Mouse (Mus musculus) layer of hippocampus, adult 8-10 months (tissue): Measurements from ENCODE around the gene Pla2r1. TPM values are rescaled to one million over a fixed set of nuclear protein-coding genes. Genes with fewer than 3 reads are reported as not detected.

Experiments used
- DNase-seq, 2 experiments: peaks; one replicate each; pipeline ENCODE4 v3.0.0; 2022; ENCODE audit warnings: low spot score in 2 of 2
- total RNA-seq, 4 experiments: library from RNA; stranded (reverse); gene quantifications; 2 replicates each; pipeline ENCODE4 v1.2.4; 2022

The Pla2r1 gene
- total RNA-seq, 4 experiments from 2014 or later = 0.56 to 1.0 (median 0.85) TPM

GRCm38 (mm10) chr2:60407387-60407786 lies 145.7 kb downstream of the Pla2r1 start:
- no peak for DNase-seq

GRCm38 (mm10) chr2:60405431-60405830 lies 147.7 kb downstream of the Pla2r1 start:
- DNase-seq = no peak

GRCm38 (mm10) chr2:60404763-60405162 lies 148.3 kb downstream of the Pla2r1 start:
- DNase-seq = no peak

- DNase-seq = no peak
These were observed 151.4 kb downstream of the Pla2r1 start for GRCm38 (mm10) chr2:60401694-60402093.

GRCm38 (mm10) chr2:60393786-60394185 lies 159.3 kb downstream of the Pla2r1 start:
- no peak for DNase-seq

- DNase-seq = no peak
These were observed 160.8 kb downstream of the Pla2r1 start for GRCm38 (mm10) chr2:60392286-60392685.

- DNase-seq = no peak
These were observed 165.7 kb downstream of the Pla2r1 start for GRCm38 (mm10) chr2:60387363-60387762.

- no peak for DNase-seq
These were observed 166.3 kb downstream of the Pla2r1 start for GRCm38 (mm10) chr2:60386835-60387234.

- DNase-seq = no peak
These were observed 168.4 kb downstream of the Pla2r1 start for GRCm38 (mm10) chr2:60384763-60385085.

- no peak for DNase-seq
These were observed 168.9 kb downstream of the Pla2r1 start for GRCm38 (mm10) chr2:60384083-60384762.

- DNase-seq = peak in 1 of 2 experiments; percentile 20
These were observed 170.0 kb downstream of the Pla2r1 start, which contains the start of gene Ly75 for GRCm38 (mm10) chr2:60382858-60383669. Gene Ly75 (minus strand): TSS chr2:60383303.

GRCm38 (mm10) chr2:60382346-60382745 lies 170.8 kb downstream of the Pla2r1 start:
- DNase-seq = no peak

- no peak for DNase-seq
These were observed 175.8 kb downstream of the Pla2r1 start for GRCm38 (mm10) chr2:60377260-60377659.

- no peak for DNase-seq
These were observed 177.4 kb downstream of the Pla2r1 start for GRCm38 (mm10) chr2:60375608-60376107.

- DNase-seq = no peak
These were observed 178.0 kb downstream of the Pla2r1 start for GRCm38 (mm10) chr2:60375126-60375525.

- DNase-seq = no peak
These were observed 182.9 kb downstream of the Pla2r1 start for GRCm38 (mm10) chr2:60370188-60370587.

- no peak for DNase-seq
These were observed 183.7 kb downstream of the Pla2r1 start for GRCm38 (mm10) chr2:60369454-60369853.

GRCm38 (mm10) chr2:60367871-60368270 lies 185.2 kb downstream of the Pla2r1 start:
- no peak for DNase-seq
